Mouse (Mus musculus): ENCODE measurements around the gene Fahd1. TPM values are rescaled to one million over a fixed set of nuclear protein-coding genes. Genes with fewer than 3 reads are reported as not detected.

Fahd1 gene
- total and polyA plus RNA-seq, 2 experiments from 2014 or later: 60.1 to 86.4 TPM

- WGBS: 39% methylated on average over 6 of the region's 6 CpGs
- H3K36me3 ChIP-seq (replicated peaks; ENCODE audit: control insufficient read depth, insufficient read depth, low read length): no peaks in the 10 kb centered on the region
- H3K4me3 ChIP-seq (ENCODE audit: low read depth, low read length): no peak overlapping the region
- TF ChIP-seq CTCF (IDR thresholded peaks at IDR 0.05; ENCODE audit: low read depth) (no peak), EP300 (IDR thresholded peaks at IDR 0.05; ENCODE audit: low read depth) (no peak)
- no peaks in the 10 kb centered on the region for H3K9me3 ChIP-seq (replicated peaks; ENCODE audit: control insufficient read depth, low read length)
- no peaks in the 10 kb centered on the region for H3K4me1 ChIP-seq (ENCODE audit: control insufficient read depth, insufficient read depth)
- H3K27me3 ChIP-seq (ENCODE audit: control insufficient read depth, insufficient read depth, low read length): no peaks in the 10 kb centered on the region
- H3K4me2 ChIP-seq (ENCODE audit: low read depth, low read length): no peak overlapping the region
- no peak for DNase-seq (ENCODE audit: low spot score)
- no peak for ATAC-seq (ENCODE audit: insufficient read depth, low read depth)
- no peak overlapping the region for H3K9ac ChIP-seq (replicated peaks; ENCODE audit: low read depth, low read length)
- no peak overlapping the region for H3K27ac ChIP-seq (ENCODE audit: low read depth)
These were observed 32.0 kb downstream of the Fahd1 start for GRCm38 (mm10) chr17:24818172-24818571.

- Histone ChIP-seq H3K27me3 (ENCODE audit: control insufficient read depth, insufficient read depth, low read length) (no peaks in the 10 kb centered on the region), H3K9ac (replicated peaks; ENCODE audit: low read depth, low read length) (no peak overlapping the region), H3K4me1 (ENCODE audit: control insufficient read depth, insufficient read depth) (no peaks in the 10 kb centered on the region), H3K4me2 (ENCODE audit: low read depth, low read length) (no peak overlapping the region), H3K4me3 (ENCODE audit: low read depth, low read length) (no peak overlapping the region), H3K9me3 (replicated peaks; ENCODE audit: control insufficient read depth, low read length) (no peaks in the 10 kb centered on the region), H3K36me3 (replicated peaks; ENCODE audit: control insufficient read depth, insufficient read depth, low read length) (no peaks in the 10 kb centered on the region), H3K27ac (ENCODE audit: low read depth) (no peak overlapping the region)
- WGBS: 27% methylated on average over 1 of the region's 1 CpGs
- DNase-seq (ENCODE audit: low spot score) (no peak), ATAC-seq (ENCODE audit: insufficient read depth, low read depth) (no peak)
- TF ChIP-seq CTCF (IDR thresholded peaks at IDR 0.05; ENCODE audit: low read depth): peak; percentile 43
- no peak for TF ChIP-seq EP300 (IDR thresholded peaks at IDR 0.05; ENCODE audit: low read depth)
These were observed 32.7 kb downstream of the Fahd1 start for GRCm38 (mm10) chr17:24817503-24817902.

GRCm38 (mm10) chr17:24815256-24815655 lies 34.9 kb downstream of the Fahd1 start:
- Histone ChIP-seq H3K36me3 (replicated peaks; ENCODE audit: control insufficient read depth, insufficient read depth, low read length) (no peaks in the 10 kb centered on the region), H3K9me3 (replicated peaks; ENCODE audit: control insufficient read depth, low read length) (no peaks in the 10 kb centered on the region), H3K27me3 (ENCODE audit: control insufficient read depth, insufficient read depth, low read length) (no peaks in the 10 kb centered on the region), H3K4me2 (ENCODE audit: low read depth, low read length) (no peak overlapping the region), H3K27ac (ENCODE audit: low read depth) (no peak overlapping the region), H3K9ac (replicated peaks; ENCODE audit: low read depth, low read length) (no peak overlapping the region), H3K4me1 (ENCODE audit: control insufficient read depth, insufficient read depth) (no peaks in the 10 kb centered on the region), H3K4me3 (ENCODE audit: low read depth, low read length) (no peak overlapping the region)
- WGBS: 78% methylated on average over 5 of the region's 5 CpGs
- ATAC-seq (ENCODE audit: insufficient read depth, low read depth) (no peak), DNase-seq (ENCODE audit: low spot score) (no peak)
- TF ChIP-seq EP300 (IDR thresholded peaks at IDR 0.05; ENCODE audit: low read depth) (no peak), CTCF (IDR thresholded peaks at IDR 0.05; ENCODE audit: low read depth) (no peak)

GRCm38 (mm10) chr17:24812215-24812614 lies 37.9 kb downstream of the Fahd1 start:
- H3K9ac ChIP-seq (replicated peaks; ENCODE audit: low read depth, low read length): no peak overlapping the region
- H3K9me3 ChIP-seq (replicated peaks; ENCODE audit: control insufficient read depth, low read length): no peaks in the 10 kb centered on the region
- 24% methylated on average over 2 of the region's 2 CpGs for WGBS
- H3K27ac ChIP-seq (ENCODE audit: low read depth): no peak overlapping the region
- no peak overlapping the region for H3K4me3 ChIP-seq (ENCODE audit: low read depth, low read length)
- H3K27me3 ChIP-seq (ENCODE audit: control insufficient read depth, insufficient read depth, low read length): 0 out of 2 replicates have a peak, but pooled peaks cover 2% of the 10 kb centered on the region
- H3K4me2 ChIP-seq (ENCODE audit: low read depth, low read length): no peak overlapping the region
- H3K36me3 ChIP-seq (replicated peaks; ENCODE audit: control insufficient read depth, insufficient read depth, low read length): no peaks in the 10 kb centered on the region
- TF ChIP-seq CTCF (IDR thresholded peaks at IDR 0.05; ENCODE audit: low read depth): no peak
- TF ChIP-seq EP300 (IDR thresholded peaks at IDR 0.05; ENCODE audit: low read depth): no peak
- DNase-seq (ENCODE audit: low spot score) (no peak), ATAC-seq (ENCODE audit: insufficient read depth, low read depth) (no peak)
- H3K4me1 ChIP-seq (ENCODE audit: control insufficient read depth, insufficient read depth): no peaks in the 10 kb centered on the region

GRCm38 (mm10) chr17:24811211-24811610 lies 39.0 kb downstream of the Fahd1 start:
- no peak for DNase-seq (ENCODE audit: low spot score)
- no peaks in the 10 kb centered on the region for H3K36me3 ChIP-seq (replicated peaks; ENCODE audit: control insufficient read depth, insufficient read depth, low read length)
- 0 out of 2 replicates have a peak, but pooled peaks cover 5% of the 10 kb centered on the region for H3K27me3 ChIP-seq (ENCODE audit: control insufficient read depth, insufficient read depth, low read length)
- no peak overlapping the region for H3K9ac ChIP-seq (replicated peaks; ENCODE audit: low read depth, low read length)
- H3K4me2 ChIP-seq (ENCODE audit: low read depth, low read length): no peak overlapping the region
- no peak overlapping the region for H3K27ac ChIP-seq (ENCODE audit: low read depth)
- 72% methylated on average over 3 of the region's 3 CpGs for WGBS
- no peaks in the 10 kb centered on the region for H3K9me3 ChIP-seq (replicated peaks; ENCODE audit: control insufficient read depth, low read length)
- no peaks in the 10 kb centered on the region for H3K4me1 ChIP-seq (ENCODE audit: control insufficient read depth, insufficient read depth)
- TF ChIP-seq EP300 (IDR thresholded peaks at IDR 0.05; ENCODE audit: low read depth) (no peak), CTCF (IDR thresholded peaks at IDR 0.05; ENCODE audit: low read depth) (no peak)
- no peak overlapping the region for H3K4me3 ChIP-seq (ENCODE audit: low read depth, low read length)
- no peak for ATAC-seq (ENCODE audit: insufficient read depth, low read depth)
